ENCODE assay signal across 26 mouse cellular contexts in the genomic region with DNA sequence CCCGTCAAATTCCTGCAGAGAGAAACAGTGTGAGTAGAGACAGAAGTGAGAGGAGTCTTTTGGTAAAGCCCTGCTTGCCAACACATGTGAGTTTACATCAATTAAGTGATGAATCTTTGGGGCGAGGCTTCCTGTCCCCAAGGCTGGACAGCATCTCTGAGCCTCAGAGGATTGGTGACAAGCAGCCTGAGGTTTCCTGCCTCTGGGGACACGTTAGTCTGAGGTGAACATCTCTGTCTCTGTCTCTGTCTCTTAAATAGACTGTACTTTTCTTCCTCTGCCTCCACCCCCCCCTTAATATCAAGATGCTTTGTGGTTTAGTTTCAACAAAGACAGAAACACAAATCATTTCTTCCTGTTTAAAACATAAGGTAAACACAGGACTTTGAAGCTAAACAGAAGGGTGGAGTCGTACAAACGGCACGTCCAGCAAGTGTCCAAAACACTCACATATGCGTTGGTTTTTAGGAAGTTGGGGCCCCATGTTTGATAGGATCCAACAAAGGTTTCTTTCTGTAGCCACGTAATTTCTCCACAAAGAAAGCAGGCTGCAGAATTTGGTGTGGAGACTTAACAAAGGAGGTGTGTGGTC. TPM values are rescaled to one million over a fixed set of nuclear protein-coding genes. Genes with fewer than 3 reads are reported as not detected.
"Had no signal": no experiment of that assay in that cellular context is flagged by ENCODE, and none has a peak within 500 bp of the region (broad histone marks: within the 10 kb centered on the region; RNA-seq: fewer than 3 reads in every experiment).

No protein-coding gene starts in this region.

- H3K36me3 ChIP-seq: kidney, embryonic 15.5 days; limb, embryonic 12.5 days; limb, embryonic 15.5 days; neural tube, embryonic 12.5 days; neural tube, embryonic 15.5 days had no signal

- H3K4me3 ChIP-seq: kidney, embryonic 15.5 days; limb, embryonic 12.5 days; limb, embryonic 15.5 days; neural tube, embryonic 12.5 days; neural tube, embryonic 15.5 days had no signal

- H3K27me3 ChIP-seq: kidney, embryonic 15.5 days; limb, embryonic 12.5 days; limb, embryonic 15.5 days; neural tube, embryonic 12.5 days; neural tube, embryonic 15.5 days had no signal

- DNase-seq: kidney, adult 8-10 months; kidney, postnatal 10 days; kidney, postnatal 36 days; layer of hippocampus, postnatal 36 days; left cerebral cortex, postnatal 4 days; liver, postnatal 0 days; midbrain, embryonic 14.5 days; right cerebral cortex, adult 18-20 months; right cerebral cortex, postnatal 14 days; right cerebral cortex, postnatal 4 days; thymus, adult 2 months; thymus, postnatal 14 days; thymus, postnatal 4 days had no signal

- H3K4me2 ChIP-seq: kidney, embryonic 15.5 days; limb, embryonic 12.5 days; limb, embryonic 15.5 days; liver, embryonic 11.5 days; midbrain, embryonic 11.5 days; neural tube, embryonic 12.5 days; neural tube, embryonic 15.5 days had no signal

- H3K9me3 ChIP-seq: kidney, embryonic 15.5 days; limb, embryonic 12.5 days; limb, embryonic 15.5 days; neural tube, embryonic 15.5 days had no signal

- H3K27ac ChIP-seq: kidney, embryonic 15.5 days; limb, embryonic 12.5 days; limb, embryonic 15.5 days; liver, embryonic 14.5 days; neural tube, embryonic 12.5 days; neural tube, embryonic 15.5 days; stomach, postnatal 0 days had no signal

- H3K4me1 ChIP-seq: limb, embryonic 12.5 days; neural tube, embryonic 12.5 days; neural tube, embryonic 15.5 days had no signal

- H3K9ac ChIP-seq: kidney, embryonic 15.5 days; limb, embryonic 12.5 days; limb, embryonic 15.5 days; liver, embryonic 14.5 days; liver, postnatal 0 days; neural tube, embryonic 12.5 days; neural tube, embryonic 15.5 days had no signal

- ATAC-seq: intestine, embryonic 16.5 days; liver, postnatal 0 days had no signal

RNA-seq across cellular contexts. Expression of a gene that starts 49.2 kb away (rescaled TPM):
- total RNA-seq: megakaryocyte progenitor cell, adult 5-6 weeks; megakaryocyte-erythroid progenitor cell, adult 5-6 weeks had no signal
- polyA plus RNA-seq: intestine, embryonic 16.5 days; limb, embryonic 12.5 days; liver, embryonic 11.5 days; stomach, embryonic 14.5 days; stomach, postnatal 0 days; thymus, adult 2 months had no signal
